Mouse (Mus musculus) stomach, adult 2 months (tissue): ENCODE measurements around the gene Etv3. TPM values are rescaled to one million over a fixed set of nuclear protein-coding genes. Genes with fewer than 3 reads are reported as not detected.

Source experiments
- polyA plus RNA-seq: library from polyadenylated mRNA; depleted of rRNA; stranded (reverse); fragments of >200 nt; gene quantifications from 2 replicates; pipeline ENCODE4 v1.2.3, GENCODE M21; 2012; rRNA removed

Gene Etv3
- polyA plus RNA-seq = 5.8 and 6.4 TPM in 2 replicates

DNA sequence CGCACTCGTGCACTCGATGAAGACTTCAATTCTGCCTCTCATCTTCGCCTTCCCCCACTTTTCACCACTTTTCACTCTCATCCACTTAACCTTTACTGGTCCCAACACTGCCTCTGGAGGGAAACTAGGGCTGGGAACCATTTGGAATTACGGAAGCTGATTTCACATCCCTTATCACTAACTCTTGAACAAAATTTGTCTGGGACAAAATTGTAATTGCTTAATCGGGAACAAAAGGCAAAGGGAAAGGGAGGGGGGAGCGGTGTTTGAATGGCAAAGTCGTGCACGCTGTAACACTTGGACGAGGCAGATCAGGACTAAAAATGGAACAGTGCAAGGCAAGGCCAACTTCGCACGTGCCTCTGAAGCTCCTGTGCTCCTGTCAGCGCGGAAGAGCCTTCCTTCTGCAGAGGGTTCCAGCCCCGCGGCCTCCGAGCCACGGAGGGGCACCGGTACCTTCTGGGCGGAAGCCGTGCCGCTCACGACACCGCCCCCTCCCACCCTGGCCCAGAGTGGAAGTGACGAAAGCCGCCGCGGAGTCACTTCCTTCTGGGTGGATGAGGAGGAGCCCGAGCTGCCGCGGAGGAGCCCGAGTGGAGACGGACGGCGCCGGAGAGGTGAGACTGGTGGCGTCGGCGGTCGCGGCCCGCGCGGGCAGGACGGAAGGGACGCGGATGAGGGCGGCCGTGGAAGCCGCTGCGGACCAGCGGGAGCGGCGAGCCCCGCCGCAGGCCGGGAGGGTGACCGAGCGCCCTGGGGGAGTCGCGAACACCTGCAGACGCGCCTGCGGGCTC is at the start of gene Etv3:
Gene Etv3 (plus strand): TSS at position 365 of the 794 bp plus-strand sequence.

Other genes starting within 250 kb of the Etv3 start
- gene Cd5l, start 167.5 kb upstream of the Etv3 start, polyA plus RNA-seq = not detected in 2 replicates
- gene Fcrl1, start 149.0 kb upstream of the Etv3 start, polyA plus RNA-seq = 0.04 and 0.08 TPM in 2 replicates
- gene Fcrl5, start 89.6 kb upstream of the Etv3 start, polyA plus RNA-seq = not detected in 2 replicates
- gene Arhgef11, start 92.2 kb downstream of the Etv3 start, polyA plus RNA-seq = 10.4 and 13.9 TPM in 2 replicates
- 0.02 and 0.14 TPM in 2 replicates for gene Lrrc71, start 223.2 kb downstream of the Etv3 start, polyA plus RNA-seq